Mouse (Mus musculus): ENCODE data around the gene Evi2.

- no peak for TF ChIP-seq CTCF (IDR thresholded peaks at IDR 0.05; ENCODE audit: low read depth)
- TF ChIP-seq EP300 (optimal IDR thresholded peaks at IDR 0.05) = no peak
Observed at GRCm38 (mm10) chr11:79502917-79503316, 27.5 kb downstream of the Evi2 start.

All from stomach, postnatal 0 days (tissue).